Mouse (Mus musculus) MEL (cell line): Measurements from ENCODE around the gene Ano10.

Experiments used
- CTCF ChIP-seq, 3 experiments: IDR thresholded peaks in 2 of 3; conservative IDR thresholded peaks in 1 of 3; 2 replicates each; pipeline ENCODE4 v1.5.1; 2011 to 2012; ENCODE audit warnings: low read length in 3 of 3, low read depth in 2 of 3, mild to moderate bottlenecking in 2 of 3, improper control_type of control experiment in 1 of 3, inconsistent platforms in 1 of 3, mixed read lengths in 1 of 3, moderate library complexity in 1 of 3; ENCODE audit not compliant: control insufficient read depth in 1 of 3, insufficient read depth in 1 of 3, poor library complexity in 1 of 3, severe bottlenecking in 1 of 3
- E2F4 ChIP-seq: IDR thresholded peaks from 2 replicates; pipeline ENCODE4 v1.6.1; 2011; ENCODE audit warnings: low read depth, low read length, improper control_type of control experiment, borderline replicate concordance
- EP300 ChIP-seq, 2 experiments: IDR thresholded peaks; 2 replicates each; pipeline ENCODE4 v1.6.1; 2011; ENCODE audit warnings: improper control_type of control experiment in 2 of 2, low read length in 2 of 2, low read depth in 1 of 2, mild to moderate bottlenecking in 1 of 2
- KAT2A ChIP-seq: conservative IDR thresholded peaks from 2 replicates; pipeline ENCODE4 v1.6.1; 2012; ENCODE audit warnings: low read depth, low read length, improper control_type of control experiment, inconsistent platforms
- MAFK ChIP-seq: IDR thresholded peaks from 2 replicates; pipeline ENCODE4 v1.6.1; 2011; ENCODE audit warnings: low read depth, mild to moderate bottlenecking, low read length, improper control_type of control experiment, borderline replicate concordance
- MEF2A ChIP-seq: IDR thresholded peaks from 2 replicates; pipeline ENCODE4 v1.6.1; 2014; ENCODE audit warnings: low read depth, mild to moderate bottlenecking, inconsistent platforms, low read length, improper control_type of control experiment; ENCODE audit not compliant: poor library complexity, insufficient replicate concordance, severe bottlenecking; ENCODE audit errors: extremely low read depth
- NRF1 ChIP-seq: IDR thresholded peaks from 2 replicates; pipeline ENCODE4 v1.6.1; 2014; ENCODE audit warnings: low read depth, mild to moderate bottlenecking, inconsistent platforms, low read length, improper control_type of control experiment, moderate library complexity; ENCODE audit not compliant: poor library complexity, insufficient read depth, severe bottlenecking
- POLR2A ChIP-seq, 2 experiments: IDR thresholded peaks; 2 replicates each; pipeline ENCODE4 v1.6.1; 2011 to 2012; ENCODE audit warnings: low read length in 2 of 2, mild to moderate bottlenecking in 2 of 2, control low read depth in 1 of 2, improper control_type of control experiment in 1 of 2, low read depth in 1 of 2, moderate library complexity in 1 of 2; ENCODE audit not compliant: control insufficient read depth in 1 of 2, insufficient read depth in 1 of 2, poor library complexity in 1 of 2
- TBP ChIP-seq: IDR thresholded peaks from 2 replicates; pipeline ENCODE4 v1.8.0; 2011; ENCODE audit warnings: low read depth, low read length, improper control_type of control experiment
- ZC3H11A ChIP-seq: IDR thresholded peaks from 2 replicates; pipeline ENCODE4 v1.6.1; 2012; ENCODE audit warnings: low read depth, mild to moderate bottlenecking, inconsistent platforms, low read length, improper control_type of control experiment
- ZNF384 ChIP-seq: IDR thresholded peaks from 2 replicates; pipeline ENCODE4 v1.6.1; 2012; ENCODE audit warnings: low read depth, mild to moderate bottlenecking, inconsistent platforms, low read length, improper control_type of control experiment

- TF ChIP-seq POLR2A (IDR thresholded peaks at IDR 0.05; ENCODE audit: control insufficient read depth in 1 of 2, insufficient read depth in 1 of 2, low read depth in 1 of 2, low read length in 2 of 2, poor library complexity in 1 of 2) (no peak), MEF2A (no peak), TBP (no peak), KAT2A (no peak), CTCF (IDR thresholded peaks at IDR 0.05 in 2 of 3, conservative IDR thresholded peaks at IDR 0.05 in 1 of 3; ENCODE audit: control insufficient read depth in 1 of 3, insufficient read depth in 1 of 3, low read depth in 2 of 3, low read length in 3 of 3, poor library complexity in 1 of 3, severe bottlenecking in 1 of 3) (no peak), EP300 (IDR thresholded peaks at IDR 0.05; ENCODE audit: low read depth in 1 of 2, low read length in 2 of 2) (no peak), ZNF384 (no peak), NRF1 (no peak), E2F4 (no peak), MAFK (no peak), ZC3H11A (no peak)
These were observed 139.0 kb downstream of the Ano10 start for GRCm38 (mm10) chr9:122155193-122155592.
